Mouse (Mus musculus) midbrain, embryonic 12.5 days (tissue): ENCODE measurements around the gene Serping1. TPM values are rescaled to one million over a fixed set of nuclear protein-coding genes. Genes with fewer than 3 reads are reported as not detected.

Experiments used
- ATAC-seq: fragments of 200-750 bp; cut with Nextera tagmentation; 2 replicates; pipeline ENCODE4 v1.8.0; 2017; ENCODE audit warnings: low read depth, moderate TSS enrichment, moderate library complexity; ENCODE audit not compliant: low FRiP score
- H3K27ac ChIP-seq: fragments of 300-500 bp; sonication (generic); replicated peaks from 2 replicates; pipeline ENCODE4 v1.5.1; 2016; ENCODE audit warnings: mild to moderate bottlenecking
- H3K27me3 ChIP-seq: fragments of 300-500 bp; sonication (generic); 2 replicates; pipeline ENCODE4 v1.6.1; 2016; ENCODE audit warnings: mild to moderate bottlenecking
- H3K36me3 ChIP-seq: fragments of 300-500 bp; sonication (generic); 2 replicates; pipeline ENCODE4 v1.6.1; 2016
- H3K4me1 ChIP-seq: fragments of 300-500 bp; sonication (generic); 2 replicates; pipeline ENCODE4 v1.6.1; 2016
- H3K4me2 ChIP-seq: fragments of 300-500 bp; sonication (generic); replicated peaks from 2 replicates; pipeline ENCODE4 v1.6.1; 2016; ENCODE audit warnings: mild to moderate bottlenecking, moderate library complexity
- H3K4me3 ChIP-seq: fragments of 300-500 bp; sonication (generic); 2 replicates; pipeline ENCODE4 v1.5.1; 2016; ENCODE audit warnings: mild to moderate bottlenecking
- H3K9ac ChIP-seq: fragments of 300-500 bp; sonication (generic); replicated peaks from 2 replicates; pipeline ENCODE4 v1.6.1; 2016; ENCODE audit warnings: mild to moderate bottlenecking, moderate library complexity
- H3K9me3 ChIP-seq: fragments of 300-500 bp; sonication (generic); 2 replicates; pipeline ENCODE4 v1.6.1; 2016; ENCODE audit warnings: mild to moderate bottlenecking
- WGBS: fragments of 180-500 bp; shearing (Covaris S2); methylation state at CpG from one replicate; pipeline ENCODE4 v1.1.7; 2016; 5-methylcytosine and 5-hydroxymethylcytosine counted together
- polyA plus RNA-seq: library from polyadenylated mRNA; unstranded; fragments of >200 nt; fragmentation: Nextera tagmentation; extraction: Ambion mirVana; gene quantifications from 2 replicates; pipeline ENCODE4 v1.2.1, GENCODE M21; 2016

The Serping1 gene
- polyA plus RNA-seq, 1 experiment from 2014 or later = 46.2 TPM

DNA sequence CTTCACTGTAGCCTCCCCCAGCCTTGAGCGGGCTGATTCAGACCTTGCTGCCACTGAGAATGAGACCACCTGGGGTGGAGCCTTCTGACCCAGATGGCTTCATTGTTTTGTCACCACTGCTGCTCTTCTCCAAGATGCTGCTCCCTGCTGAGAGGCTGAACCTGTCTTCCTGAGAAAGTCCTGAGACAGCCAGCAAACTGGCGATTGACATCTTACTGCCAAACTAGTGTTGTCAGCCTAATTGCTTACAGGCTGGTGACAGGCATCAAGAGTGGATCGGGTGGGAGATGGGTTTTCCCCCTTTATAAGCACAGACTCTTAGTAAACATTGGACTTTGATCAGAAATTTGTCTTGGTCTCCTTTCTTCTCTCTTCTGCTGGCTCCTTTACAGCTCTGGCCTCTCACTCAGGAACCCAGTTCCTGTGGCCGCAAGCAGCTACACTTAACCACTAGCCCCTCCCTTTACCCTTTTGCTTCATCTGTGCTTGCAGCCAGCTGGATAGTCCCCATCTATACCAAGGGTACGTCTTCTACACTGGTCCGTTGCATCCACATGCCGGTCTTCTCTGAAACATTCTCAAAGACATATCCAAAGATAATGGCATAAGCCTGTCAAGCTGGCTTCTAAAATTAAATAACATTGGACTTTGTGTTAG lies 18.1 kb downstream of the Serping1 start:
- Histone ChIP-seq H3K9me3 (no peaks in the 10 kb centered on the region), H3K36me3 (no peaks in the 10 kb centered on the region), H3K4me2 (no peak overlapping the region), H3K27me3 (no peaks in the 10 kb centered on the region), H3K27ac (no peak overlapping the region), H3K4me1 (no peaks in the 10 kb centered on the region), H3K4me3 (no peak overlapping the region), H3K9ac (no peak overlapping the region)
- ATAC-seq = no peak
- WGBS = 59% methylated on average over 7 of the region's 7 CpGs

- H3K36me3 ChIP-seq = no peaks in the 10 kb centered on the region
Observed at GRCm38 (mm10) chr2:84756245-84756644, 19.0 kb downstream of the Serping1 start.

GRCm38 (mm10) chr2:84750115-84750514 lies 25.1 kb downstream of the Serping1 start:
- H3K4me1 ChIP-seq = no peaks in the 10 kb centered on the region
- H3K4me2 ChIP-seq = no peak overlapping the region
- 80% methylated on average over 6 of the region's 6 CpGs for WGBS
- no peak overlapping the region for H3K27ac ChIP-seq
- H3K36me3 ChIP-seq = no peaks in the 10 kb centered on the region
- no peaks in the 10 kb centered on the region for H3K27me3 ChIP-seq
- ATAC-seq = no peak
- H3K4me3 ChIP-seq = no peak overlapping the region
- no peak overlapping the region for H3K9ac ChIP-seq
- no peaks in the 10 kb centered on the region for H3K9me3 ChIP-seq

More at GRCm38 (mm10) chr2:84756245-84756644, 19.0 kb downstream of the Serping1 start:
- no peak overlapping the region for H3K4me3 ChIP-seq
- no peak overlapping the region for H3K4me2 ChIP-seq
- 87% methylated on average over 5 of the region's 5 CpGs for WGBS
- H3K27ac ChIP-seq = no peak overlapping the region
- no peaks in the 10 kb centered on the region for H3K4me1 ChIP-seq
- H3K9me3 ChIP-seq = no peaks in the 10 kb centered on the region
- H3K27me3 ChIP-seq = no peaks in the 10 kb centered on the region
- no peak for ATAC-seq
- no peak overlapping the region for H3K9ac ChIP-seq

DNA sequence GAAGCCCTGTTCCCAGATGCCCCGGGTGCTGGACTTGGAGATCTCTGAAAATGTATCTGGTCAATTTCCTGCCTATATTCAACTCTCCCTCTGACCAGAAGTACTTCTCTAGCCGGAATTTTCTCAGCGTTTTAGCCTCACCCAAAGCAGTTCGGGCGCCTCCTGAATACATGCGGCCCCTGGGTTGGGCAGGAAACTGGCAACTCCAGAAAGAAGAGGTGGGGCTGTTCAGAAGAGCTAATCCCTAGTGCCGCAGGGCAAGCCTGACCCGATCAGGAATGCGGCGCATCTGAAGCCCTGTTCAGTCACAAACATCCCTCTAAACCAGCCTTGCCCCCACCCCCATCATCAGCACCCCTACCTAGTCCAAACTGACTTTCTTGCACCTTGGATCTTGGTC lies 31.1 kb downstream of the Serping1 start:
- peak overlapping the region; percentile 90 for H3K4me3 ChIP-seq
- H3K4me1 ChIP-seq = peaks cover 43% of the 10 kb centered on the region
- H3K9ac ChIP-seq = peak overlapping the region; percentile 98
- H3K4me2 ChIP-seq = peak overlapping the region; percentile 70
- peaks cover 9% of the 10 kb centered on the region; the same call in 1 of the 2 replicates for H3K36me3 ChIP-seq
- peak overlapping the region; percentile 98 for H3K27ac ChIP-seq
- H3K27me3 ChIP-seq = no peaks in the 10 kb centered on the region
- WGBS = under 1% methylated on average over 10 of the region's 10 CpGs
- ATAC-seq = peak; percentile 14
- H3K9me3 ChIP-seq = no peaks in the 10 kb centered on the region

GRCm38 (mm10) chr2:84743561-84743960 lies 31.7 kb downstream of the Serping1 start, which contains the start of gene Gm19426:
Gm19426 (minus strand) TSS chr2:84743655.
- Histone ChIP-seq H3K4me3 (peak within 1 kb of the TSS; percentile 90), H3K4me1 (peaks cover 49% of the 10 kb centered on the region), H3K9me3 (no peaks in the 10 kb centered on the region), H3K4me2 (peak within 1 kb of the TSS; percentile 70), H3K27me3 (no peaks in the 10 kb centered on the region), H3K36me3 (peaks cover 9% of the 10 kb centered on the region; the same call in 1 of the 2 replicates), H3K27ac (peak within 1 kb of the TSS; percentile 98), H3K9ac (peak within 1 kb of the TSS; percentile 98)
- WGBS = under 1% methylated on average over 25 of the region's 25 CpGs
- peak; percentile 84 for ATAC-seq

- Histone ChIP-seq H3K4me1 (peaks cover 57% of the 10 kb centered on the region), H3K9me3 (no peaks in the 10 kb centered on the region)
- WGBS = 0% methylated on average over 26 of the region's 26 CpGs
Observed at GRCm38 (mm10) chr2:84742451-84743283, 32.6 kb downstream of the Serping1 start.

GRCm38 (mm10) chr2:84741841-84742450 lies 33.3 kb downstream of the Serping1 start:
- H3K9ac ChIP-seq = peak overlapping the region; percentile 98
- peaks cover 9% of the 10 kb centered on the region; the same call in 1 of the 2 replicates for H3K36me3 ChIP-seq
- H3K4me2 ChIP-seq = peak overlapping the region; percentile 70
- 0% methylated on average over 5 of the region's 5 CpGs for WGBS
- peak overlapping the region; percentile 98 for H3K27ac ChIP-seq
- peaks cover 65% of the 10 kb centered on the region for H3K4me1 ChIP-seq
- peak overlapping the region; percentile 90 for H3K4me3 ChIP-seq
- H3K27me3 ChIP-seq = no peaks in the 10 kb centered on the region
- peak; percentile 1 for ATAC-seq
- no peaks in the 10 kb centered on the region for H3K9me3 ChIP-seq

More at GRCm38 (mm10) chr2:84742451-84743283, 32.6 kb downstream of the Serping1 start:
- peak; percentile 88 for ATAC-seq
- H3K27ac ChIP-seq = peak overlapping the region; percentile 98
- peaks cover 9% of the 10 kb centered on the region; the same call in 1 of the 2 replicates for H3K36me3 ChIP-seq
- H3K27me3 ChIP-seq = no peaks in the 10 kb centered on the region
- H3K9ac ChIP-seq = peak overlapping the region; percentile 98
- H3K4me2 ChIP-seq = peak overlapping the region; percentile 70
- peak overlapping the region; percentile 90 for H3K4me3 ChIP-seq

DNA sequence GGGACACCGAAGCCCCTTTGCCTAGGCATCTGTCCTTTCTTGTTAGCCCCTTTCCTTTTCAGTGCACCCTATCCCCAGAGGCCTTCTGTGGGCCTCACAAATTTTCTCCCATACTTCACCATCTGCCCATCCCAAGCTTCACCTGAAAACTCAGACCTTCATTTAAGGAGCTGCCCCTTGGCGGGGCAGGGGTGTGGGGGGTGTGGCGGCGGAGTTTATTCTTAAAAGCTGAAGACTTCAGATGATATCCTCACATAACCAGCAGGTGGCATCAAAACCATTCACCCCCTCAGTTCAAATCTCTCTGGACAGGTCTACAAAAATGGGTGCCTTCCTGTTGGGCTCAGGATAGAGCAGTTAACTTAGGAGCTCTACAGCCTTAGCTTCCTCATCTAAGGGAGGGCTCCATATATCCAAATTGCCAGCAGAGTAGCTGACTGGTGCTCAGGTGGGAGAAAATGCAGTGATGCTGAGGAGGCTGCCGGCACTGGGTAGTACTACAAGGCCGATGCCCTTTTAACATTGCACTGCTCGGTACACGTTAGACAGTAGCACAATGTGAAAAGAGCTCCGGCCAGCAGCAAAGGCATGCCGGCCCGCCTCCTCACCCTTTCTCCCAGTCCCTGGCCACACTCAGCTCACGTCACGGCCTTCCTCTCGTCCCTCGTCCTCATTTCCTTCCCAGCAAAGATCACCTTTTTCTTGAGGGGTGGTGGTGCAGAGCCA lies 34.5 kb downstream of the Serping1 start:
- 59% methylated on average over 15 of the region's 15 CpGs for WGBS
- peak overlapping the region; percentile 34; the same call in 1 of the 2 replicates for H3K9ac ChIP-seq

DNA sequence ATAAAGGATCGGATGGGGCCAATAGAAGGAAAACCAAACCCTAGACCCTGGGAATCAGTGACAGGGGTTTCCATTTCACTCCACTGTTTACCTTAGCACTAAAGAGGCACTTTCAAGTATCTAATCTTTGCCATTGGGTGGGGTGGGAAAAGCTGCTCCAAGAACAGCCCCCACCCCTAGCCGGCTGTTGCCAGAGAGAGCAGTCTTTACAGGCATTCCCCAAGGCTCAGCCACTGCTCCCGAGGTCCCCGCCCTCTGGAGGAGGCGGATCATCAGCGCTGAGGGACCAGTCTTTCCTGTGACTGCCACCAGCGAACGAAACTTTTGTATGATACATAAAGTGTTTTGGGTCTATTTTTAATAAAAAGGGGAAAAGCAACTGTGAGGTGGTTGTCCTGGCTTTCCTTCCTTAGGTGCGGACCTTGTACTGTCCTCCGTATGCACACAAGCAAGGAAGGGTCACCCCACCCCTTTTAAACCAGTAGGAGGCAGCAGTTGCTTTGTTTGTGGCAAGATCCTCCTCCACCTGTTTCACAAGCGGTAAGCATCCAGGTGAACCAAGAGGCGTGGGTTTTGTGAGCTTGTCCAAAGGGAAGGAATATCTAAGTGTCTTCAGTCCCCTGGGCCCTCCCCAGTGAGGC lies 36.9 kb downstream of the Serping1 start:
- Histone ChIP-seq H3K4me2 (peak overlapping the region; percentile 65), H3K9ac (peak overlapping the region; percentile 32; the same call in 1 of the 2 replicates), H3K4me1 (peaks cover 85% of the 10 kb centered on the region), H3K36me3 (peaks cover 9% of the 10 kb centered on the region; the same call in 1 of the 2 replicates), H3K27ac (peak overlapping the region; percentile 98), H3K27me3 (no peaks in the 10 kb centered on the region), H3K9me3 (no peaks in the 10 kb centered on the region), H3K4me3 (0 out of 2 replicates have a peak overlapping the region, but pooled peaks have one; percentile 11)
- no peak for ATAC-seq
- WGBS = 2% methylated on average over 12 of the region's 12 CpGs

More for the DNA sequence above, 34.5 kb downstream of the Serping1 start:
- no peak for ATAC-seq
- Histone ChIP-seq H3K4me1 (peaks cover 76% of the 10 kb centered on the region), H3K36me3 (peaks cover 9% of the 10 kb centered on the region; the same call in 1 of the 2 replicates), H3K9me3 (no peaks in the 10 kb centered on the region), H3K4me2 (peak overlapping the region; percentile 70), H3K27me3 (no peaks in the 10 kb centered on the region), H3K4me3 (peak overlapping the region; percentile 90), H3K27ac (peak overlapping the region; percentile 98)

DNA sequence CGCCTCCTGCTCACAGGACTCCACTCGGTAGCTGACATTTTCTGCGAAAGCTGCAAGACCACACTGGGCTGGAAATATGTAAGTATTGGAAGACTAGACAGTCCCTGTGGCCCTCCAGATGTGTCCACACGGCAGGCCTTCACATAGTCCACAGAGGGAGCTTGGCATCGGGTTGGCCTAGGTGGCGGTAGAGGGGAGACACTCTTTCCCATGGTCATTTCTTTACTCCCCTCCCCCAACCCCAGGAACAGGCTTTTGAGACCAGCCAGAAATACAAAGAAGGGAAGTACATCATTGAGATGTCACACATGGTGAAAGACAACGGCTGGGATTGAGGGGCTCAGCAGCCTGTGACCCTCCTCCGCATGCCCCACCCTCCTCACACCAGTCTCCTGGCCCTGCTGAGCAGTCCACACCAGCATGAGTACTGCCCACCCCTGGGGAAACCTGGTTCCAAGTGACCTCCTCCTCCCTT lies 37.8 kb downstream of the Serping1 start:
- Histone ChIP-seq H3K27me3 (no peaks in the 10 kb centered on the region), H3K9me3 (no peaks in the 10 kb centered on the region), H3K9ac (0 out of 2 replicates have a peak overlapping the region, but pooled peaks have one; percentile 2), H3K27ac (peak overlapping the region; percentile 98), H3K4me2 (peak overlapping the region; percentile 65), H3K36me3 (peaks cover 9% of the 10 kb centered on the region; the same call in 1 of the 2 replicates), H3K4me3 (peak overlapping the region; percentile 30), H3K4me1 (peaks cover 86% of the 10 kb centered on the region)
- WGBS = 7% methylated on average over 8 of the region's 8 CpGs
- ATAC-seq = peak; percentile 5; the same call in 1 of the 2 replicates
